Mouse (Mus musculus): ENCODE measurements around the gene Rps6kb1. TPM values are rescaled to one million over a fixed set of nuclear protein-coding genes. Genes with fewer than 3 reads are reported as not detected.

Gene Rps6kb1
- total RNA-seq (2023): 61.8 TPM

DNA sequence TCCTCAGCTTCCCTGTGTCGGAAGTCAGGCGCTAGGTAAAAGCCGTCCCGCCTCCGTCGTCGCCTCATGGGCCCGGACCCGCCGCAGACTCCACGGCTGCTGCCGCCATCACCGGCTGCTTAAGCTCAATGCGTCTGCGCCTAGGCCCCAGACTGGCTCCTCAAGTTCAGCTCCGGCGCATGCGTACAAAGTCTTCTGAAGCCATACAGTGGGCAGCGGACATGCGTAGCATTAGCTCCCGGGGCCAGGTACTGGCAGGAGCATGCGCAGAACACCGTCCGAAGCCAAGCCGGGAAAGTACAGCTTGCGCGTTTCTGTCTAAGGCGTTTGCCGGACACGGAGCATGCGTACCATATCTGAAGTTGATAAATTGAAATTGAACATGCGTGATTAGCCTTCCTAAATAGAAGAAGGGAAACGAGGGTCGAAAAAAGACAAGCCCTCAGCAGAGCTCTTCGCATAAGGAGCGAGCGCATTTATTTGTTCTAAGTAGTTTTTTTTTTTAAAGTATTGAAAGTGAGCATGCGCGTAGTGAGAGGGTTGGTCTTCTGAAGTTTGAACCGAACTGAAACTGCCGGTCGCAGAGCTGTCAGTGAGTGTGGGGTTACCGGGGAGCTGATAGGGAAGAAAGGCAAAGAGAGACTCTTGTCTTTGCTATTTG is at the start of gene Rps6kb1, which contains the start of gene Tubd1:
Gene Rps6kb1, minus strand, starts transcription at position 167 of the 661 bp plus-strand sequence.
Gene Tubd1, plus strand, starts transcription at position 353 of the 661 bp plus-strand sequence.

DNA sequence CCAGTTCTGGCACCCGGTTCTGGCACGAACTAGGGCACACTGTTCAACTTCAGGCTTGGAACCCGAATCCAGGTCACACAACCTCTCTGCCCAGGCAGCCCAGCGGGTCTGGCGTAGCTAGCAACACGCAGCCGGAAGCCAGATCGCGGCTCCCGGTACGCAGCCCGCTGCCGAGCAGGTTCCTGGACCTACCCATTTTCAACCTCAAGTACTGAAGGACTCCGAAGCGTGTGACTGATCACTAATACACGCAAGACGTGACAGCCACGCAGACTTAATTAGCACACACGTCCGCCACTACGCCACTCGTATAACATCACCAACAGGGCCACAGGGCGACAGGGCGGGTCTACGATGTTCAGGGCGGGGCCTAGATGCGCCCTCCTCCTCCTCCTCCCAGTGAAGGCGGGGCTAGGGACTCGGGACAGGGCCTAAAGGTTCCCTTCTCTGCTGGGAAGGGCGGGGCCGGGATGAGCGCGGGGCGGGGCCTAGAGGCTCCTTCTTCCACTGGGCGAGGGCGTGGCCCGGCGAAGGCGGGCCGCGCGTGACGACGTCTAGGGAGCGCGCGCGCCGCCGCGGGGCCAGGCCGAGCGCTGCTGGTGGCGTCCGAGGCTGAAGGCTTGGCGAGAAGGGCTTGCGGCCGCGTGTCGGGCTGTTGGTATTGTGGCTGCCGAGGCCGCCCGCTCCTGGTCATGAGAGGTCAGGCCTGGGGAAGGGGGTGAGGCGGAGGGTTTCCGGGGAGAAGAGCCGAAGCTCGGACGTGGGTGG is 60.3 kb downstream of the Rps6kb1 start, which contains the start of gene Rnft1:
Gene Rnft1, plus strand, starts transcription at position 557 of the 768 bp plus-strand sequence.

Other genes starting within 250 kb of the Rps6kb1 start
- gene Med13, start 187.2 kb downstream of the Rps6kb1 start, total RNA-seq (2023): 74.6 TPM
- gene Rnft1, start 60.1 kb downstream of the Rps6kb1 start, total RNA-seq (2023): 50.9 TPM
- gene Tubd1, start 186 bp upstream of the Rps6kb1 start, total RNA-seq (2023): 5.7 TPM
- 77.2 TPM for gene Vmp1, start 139.0 kb upstream of the Rps6kb1 start, total RNA-seq (2023)
- gene Ptrh2, start 139.2 kb upstream of the Rps6kb1 start, total RNA-seq (2023): 5.3 TPM
- 125 TPM for gene Cltc, start 212.8 kb upstream of the Rps6kb1 start, total RNA-seq (2023)